Mouse (Mus musculus): ENCODE measurements around the gene Hoxb6.

Hoxb6 gene

GRCm38 (mm10) chr11:96291681-96292564 is at the start of gene Hoxb6:
TSS of gene Hoxb6 (plus strand) at chr11:96292476.
- in situ Hi-C loops (cut with MboI; ENCODE audit: unreplicated experiment in 2 of 2), result loop anchor here in 1 of 2 experiments (25.0 kb wide), 2 partner anchors 470 to 770 kb away; partner anchors contain the start of gene Osbpl7

DNA sequence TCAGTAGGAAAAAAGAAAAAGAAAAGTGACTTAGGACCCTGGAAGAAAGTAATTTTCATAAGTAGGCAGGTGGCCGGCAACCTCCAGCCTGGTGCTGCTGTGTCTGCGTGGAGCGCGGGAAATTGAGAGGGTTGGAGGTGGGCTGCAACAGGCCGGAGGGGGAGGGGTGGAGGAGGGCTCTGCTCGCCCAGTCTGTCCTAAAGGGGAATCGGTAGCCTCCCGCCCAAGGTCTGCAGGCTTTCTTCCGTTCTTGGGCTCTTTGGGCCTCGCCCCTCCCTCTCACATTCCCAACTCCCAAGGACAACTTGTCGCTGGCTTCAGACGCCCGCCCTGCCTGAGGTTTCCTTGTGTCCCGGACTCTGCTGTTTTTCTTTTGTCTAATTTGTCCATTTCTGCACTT is 41.4 kb upstream of the Hoxb6 start:
- in situ Hi-C loops (cut with MboI; ENCODE audit: unreplicated experiment in 2 of 2), result no loop called here

DNA sequence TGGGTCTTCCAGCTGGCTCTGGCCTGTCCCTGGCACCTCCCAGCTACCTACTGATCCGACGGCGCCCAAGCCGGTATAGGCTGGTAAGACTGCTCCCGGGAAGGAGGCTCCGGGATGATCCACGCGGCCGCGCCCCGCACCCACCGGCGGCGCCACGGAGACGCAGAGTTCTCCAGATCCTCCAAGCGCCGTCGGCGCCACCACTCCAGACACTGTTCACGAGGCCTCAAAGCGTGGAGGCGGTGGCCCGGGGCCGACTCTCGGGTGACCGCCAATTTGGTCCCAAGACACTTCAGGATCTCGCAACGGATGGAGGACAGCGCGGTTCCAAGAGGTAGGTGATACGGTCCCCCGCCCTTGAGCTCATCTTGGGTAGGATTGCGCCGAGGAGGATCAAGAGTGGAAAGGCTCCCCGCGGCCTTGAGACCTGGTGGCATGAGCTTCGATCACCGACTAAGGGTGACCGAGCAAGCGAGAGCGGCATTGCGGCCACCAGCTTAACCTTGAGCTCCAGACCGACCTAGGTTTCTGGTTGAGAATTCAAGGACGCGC is 40.7 kb upstream of the Hoxb6 start:
- in situ Hi-C loops (cut with MboI; ENCODE audit: unreplicated experiment in 2 of 2), result no loop called here

- in situ Hi-C loops (cut with MboI; ENCODE audit: unreplicated experiment in 2 of 2), result no loop called here
These were observed 39.6 kb upstream of the Hoxb6 start for GRCm38 (mm10) chr11:96252541-96253120.

GRCm38 (mm10) chr11:96254221-96254620 is 38.1 kb upstream of the Hoxb6 start:
- in situ Hi-C loops (cut with MboI; ENCODE audit: unreplicated experiment in 2 of 2), result no loop called here

- in situ Hi-C loops (cut with MboI; ENCODE audit: unreplicated experiment in 2 of 2), result no loop called here
These were observed 36.9 kb upstream of the Hoxb6 start for GRCm38 (mm10) chr11:96255111-96255995.

DNA sequence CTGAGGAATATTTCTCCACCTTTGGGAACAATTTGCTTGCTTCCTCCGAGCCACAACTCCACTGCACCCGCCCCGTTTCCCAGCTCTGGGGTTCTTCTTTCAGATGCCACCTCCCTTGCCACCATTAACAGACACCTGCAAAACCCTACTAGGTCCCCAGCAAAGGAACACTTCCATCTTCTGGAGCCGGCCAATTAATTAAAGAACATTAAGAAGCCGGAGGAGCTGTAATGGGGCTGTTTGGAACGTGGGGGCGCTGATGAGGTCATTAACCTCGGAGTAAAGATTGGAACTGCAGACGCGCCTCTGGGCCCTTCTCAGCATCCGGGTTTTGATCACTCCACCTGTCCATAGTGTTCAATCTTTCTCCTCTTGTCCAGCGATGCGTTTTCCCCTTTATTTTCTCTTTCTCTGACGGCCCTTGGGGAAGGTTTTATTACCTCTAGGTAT is 36.3 kb upstream of the Hoxb6 start:
- in situ Hi-C loops (cut with MboI; ENCODE audit: unreplicated experiment in 2 of 2), result no loop called here

GRCm38 (mm10) chr11:96257141-96257540 is 35.1 kb upstream of the Hoxb6 start:
- in situ Hi-C loops (cut with MboI; ENCODE audit: unreplicated experiment in 2 of 2), result no loop called here

- in situ Hi-C loops (cut with MboI; ENCODE audit: unreplicated experiment in 2 of 2), result no loop called here
These were observed 33.2 kb upstream of the Hoxb6 start for GRCm38 (mm10) chr11:96259038-96259437.

DNA sequence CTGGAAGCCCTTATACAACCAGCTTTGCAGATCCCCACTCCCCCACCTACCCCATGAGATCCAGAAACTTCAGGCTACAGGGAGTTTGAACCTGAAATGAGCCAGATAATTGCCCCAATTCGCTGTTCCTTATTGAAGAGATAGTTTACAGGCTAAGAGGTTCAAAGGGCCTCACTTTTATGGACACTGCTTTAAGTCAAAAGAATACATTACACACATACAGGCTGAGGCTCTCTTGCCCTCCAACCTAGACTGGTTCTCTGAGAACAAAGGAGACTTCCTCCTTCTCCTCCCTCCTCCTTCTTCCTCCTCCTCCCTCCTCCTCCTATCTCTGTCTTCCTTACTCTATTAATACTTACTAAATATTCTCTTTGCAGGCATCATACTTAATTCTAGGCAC is 32.8 kb upstream of the Hoxb6 start:
- in situ Hi-C loops (cut with MboI; ENCODE audit: unreplicated experiment in 2 of 2), result no loop called here

DNA sequence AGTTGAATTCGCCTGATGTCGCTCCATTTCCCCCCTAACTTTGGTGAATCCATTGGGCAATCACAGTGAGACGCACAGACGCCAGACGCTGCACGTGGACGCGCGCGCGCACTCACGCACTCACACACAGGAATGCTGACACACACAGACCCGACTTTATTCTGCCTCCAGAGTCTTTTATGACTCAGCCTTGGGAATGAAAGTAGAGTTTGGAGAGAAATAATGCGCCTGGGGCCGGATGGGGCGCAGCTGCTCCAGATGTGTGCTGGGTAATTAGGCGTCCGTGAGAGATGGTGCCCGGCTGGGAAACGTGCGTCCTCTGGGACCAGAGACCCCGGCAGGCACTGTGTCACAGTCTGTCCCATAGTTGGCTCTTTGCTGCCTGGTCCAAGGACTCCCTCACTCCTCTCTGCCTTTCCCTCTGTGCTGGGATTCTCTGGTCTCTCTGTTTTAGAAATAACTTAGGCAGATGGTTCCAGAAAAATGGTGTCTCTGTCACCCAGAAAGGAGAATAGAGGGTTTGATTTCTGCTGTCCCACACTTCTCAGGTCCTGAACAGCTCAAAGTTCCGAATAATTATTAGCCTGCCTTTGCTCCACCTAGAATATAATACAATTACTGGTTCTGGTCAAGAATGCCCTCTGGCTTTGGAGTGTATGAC is 31.8 kb upstream of the Hoxb6 start:
- in situ Hi-C loops (cut with MboI; ENCODE audit: unreplicated experiment in 2 of 2), result no loop called here

DNA sequence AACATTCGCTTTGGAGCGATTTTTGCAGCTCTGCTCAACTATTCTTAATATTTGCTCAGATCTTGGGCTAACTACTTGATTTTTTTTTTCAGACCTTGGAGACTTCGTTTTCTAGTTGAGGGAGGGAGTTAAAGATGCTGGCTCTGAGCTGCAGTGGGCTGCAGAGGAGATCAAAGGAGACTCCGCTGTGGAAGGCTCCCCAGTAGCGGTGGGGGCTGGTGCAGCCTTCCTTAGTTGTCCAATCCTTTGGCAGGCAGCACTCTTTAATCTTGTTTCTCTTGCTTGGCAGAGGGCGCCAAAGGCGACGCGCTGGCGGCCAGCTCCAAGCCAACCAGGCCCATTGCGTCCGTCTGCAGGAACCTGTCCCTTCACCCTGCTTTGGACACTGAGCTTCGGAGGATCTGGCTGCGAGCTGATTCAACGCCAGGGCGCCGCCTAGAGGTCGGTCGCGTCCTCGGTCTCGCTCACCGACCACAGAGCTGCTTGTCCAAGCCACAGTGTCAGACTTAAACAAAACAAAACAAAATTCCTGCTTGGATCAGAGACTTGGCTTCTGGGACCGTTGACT is 30.9 kb upstream of the Hoxb6 start:
- in situ Hi-C loops (cut with MboI; ENCODE audit: unreplicated experiment in 2 of 2), result no loop called here

GRCm38 (mm10) chr11:96262262-96262830 is 29.9 kb upstream of the Hoxb6 start:
- in situ Hi-C loops (cut with MboI; ENCODE audit: unreplicated experiment in 2 of 2), result no loop called here

DNA sequence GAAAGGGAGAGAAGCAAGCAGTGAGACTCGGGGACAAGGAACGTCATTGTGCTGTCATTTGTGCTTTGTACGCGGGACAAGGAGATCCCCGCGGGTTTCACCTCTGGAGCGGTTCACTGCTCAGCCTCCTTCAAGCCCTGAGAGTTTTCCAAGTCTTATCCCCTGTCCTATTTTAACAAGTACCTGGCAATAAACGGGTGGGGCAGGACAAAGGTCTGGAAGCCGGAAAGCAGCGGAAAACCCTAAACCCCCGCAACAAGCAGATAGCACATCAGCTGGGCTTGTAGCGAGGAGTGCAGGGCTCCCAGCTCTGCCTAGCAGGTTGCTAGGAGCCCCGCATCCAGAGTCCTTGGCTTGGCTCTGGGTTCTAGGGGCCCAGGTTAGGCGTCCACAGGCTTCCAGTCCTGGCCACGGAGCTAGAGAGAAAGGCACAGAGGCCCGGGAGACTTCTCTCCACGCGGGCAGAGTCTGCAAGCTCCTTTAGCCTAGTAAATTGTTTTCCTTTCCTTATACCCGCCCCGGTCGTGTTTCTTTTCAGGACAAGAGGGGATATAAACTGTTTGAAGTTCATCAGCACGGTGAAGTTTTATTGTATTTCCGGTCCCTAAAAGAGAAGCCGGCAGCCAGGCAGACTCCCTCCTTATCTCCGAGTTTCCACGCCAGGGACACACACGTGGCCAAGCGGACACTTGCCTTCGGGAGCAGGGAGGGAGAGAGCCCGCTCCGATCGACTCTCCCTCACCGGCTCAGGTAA is 28.5 kb upstream of the Hoxb6 start:
- in situ Hi-C loops (cut with MboI; ENCODE audit: unreplicated experiment in 2 of 2), result no loop called here

- in situ Hi-C loops (cut with MboI; ENCODE audit: unreplicated experiment in 2 of 2), result no loop called here
These were observed 27.8 kb upstream of the Hoxb6 start for GRCm38 (mm10) chr11:96264390-96265020.

GRCm38 (mm10) chr11:96265954-96266353 is 26.3 kb upstream of the Hoxb6 start:
- in situ Hi-C loops (cut with MboI; ENCODE audit: unreplicated experiment in 2 of 2), result no loop called here

GRCm38 (mm10) chr11:96267021-96267920 is 25.0 kb upstream of the Hoxb6 start:
- in situ Hi-C loops (cut with MboI; ENCODE audit: unreplicated experiment in 2 of 2), result no loop called here

Measured in v-Abl transformed pro-B cells (cell line).